Mouse (Mus musculus): ENCODE data around the gene Chst14. TPM values are rescaled to one million over a fixed set of nuclear protein-coding genes. Genes with fewer than 3 reads are reported as not detected.

Chst14 gene
- polyA plus RNA-seq, 1 experiment, result 21.3 TPM

DNA sequence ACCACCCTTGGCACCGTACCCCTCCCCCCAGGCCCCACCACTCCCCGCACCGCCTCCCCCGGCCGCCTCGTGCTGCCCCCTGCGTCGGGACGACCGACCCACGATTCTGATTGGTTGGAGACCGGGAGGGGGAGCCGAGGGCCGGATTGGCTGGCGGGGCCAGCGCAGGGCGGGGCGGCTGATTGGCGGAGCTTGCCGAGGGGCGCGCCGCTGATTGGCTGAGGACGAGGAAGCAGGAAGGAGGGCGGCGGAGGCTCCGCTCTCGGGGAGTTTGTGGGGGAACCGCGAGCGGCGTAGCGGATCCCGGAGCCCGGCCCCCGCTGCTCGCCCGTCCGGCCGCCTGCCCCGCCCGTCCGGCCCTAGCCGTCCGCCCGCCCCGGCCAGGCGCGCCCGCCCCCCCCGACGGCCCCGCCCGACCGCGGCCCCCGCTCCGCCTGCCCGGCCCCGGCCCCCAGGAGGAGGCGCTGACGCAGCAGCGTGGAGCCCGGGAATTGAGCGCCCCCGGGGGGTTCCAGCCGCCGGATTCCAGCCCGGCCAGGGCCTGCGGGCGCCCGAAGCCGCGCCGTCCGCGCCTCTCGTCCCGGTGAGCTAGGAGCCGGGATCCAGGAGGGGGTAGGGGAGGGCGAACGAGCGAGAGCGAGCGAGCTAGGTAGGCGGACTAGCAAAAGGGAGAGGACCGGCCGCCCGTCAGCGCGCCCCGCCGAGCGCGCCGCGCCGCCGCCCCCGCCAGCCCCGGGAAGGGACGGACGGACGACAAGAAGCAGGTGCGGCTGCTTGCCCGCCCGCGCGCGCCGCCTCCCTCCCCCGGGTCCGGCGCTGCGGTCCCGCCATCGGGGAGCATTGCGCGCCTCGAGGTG, 24.9 kb upstream of the Chst14 start:
- Histone ChIP-seq H3K79me2 (ENCODE audit: control insufficient read depth, insufficient read depth) (peaks cover 45% of the 10 kb centered on the region), H3K4me3 (ENCODE audit: insufficient read depth, poor library complexity, severe bottlenecking) (peak overlapping the region; percentile 75), H3K79me3 (ENCODE audit: low read depth) (peaks cover 4% of the 10 kb centered on the region), H3K36me3 (ENCODE audit: control insufficient read depth, insufficient read depth) (no peaks in the 10 kb centered on the region), H3ac (ENCODE audit: control insufficient read depth, insufficient read length, low read depth) (peak overlapping the region; percentile 89), H3K27me3 (ENCODE audit: control insufficient read depth, insufficient read depth, insufficient read length) (peaks cover 26% of the 10 kb centered on the region)
- TF ChIP-seq USF1 (IDR thresholded peaks at IDR 0.05; ENCODE audit: low read depth) (no peak), MAX (IDR thresholded peaks at IDR 0.05) (no peak), CTCF (IDR thresholded peaks at IDR 0.05; ENCODE audit: control insufficient read depth, insufficient read depth, insufficient read length) (no peak), FOSL1 (IDR thresholded peaks at IDR 0.05; ENCODE audit: insufficient read depth, low read length, poor library complexity, severe bottlenecking) (no peak), CEBPB (IDR thresholded peaks at IDR 0.05; ENCODE audit: low read depth) (no peak), MYOD1 (IDR thresholded peaks at IDR 0.05; ENCODE audit: control insufficient read depth, insufficient read length, low read depth) (no peak), MYOG (IDR thresholded peaks at IDR 0.05; ENCODE audit: control insufficient read depth, extremely low read depth, insufficient read length) (no peak)

DNA sequence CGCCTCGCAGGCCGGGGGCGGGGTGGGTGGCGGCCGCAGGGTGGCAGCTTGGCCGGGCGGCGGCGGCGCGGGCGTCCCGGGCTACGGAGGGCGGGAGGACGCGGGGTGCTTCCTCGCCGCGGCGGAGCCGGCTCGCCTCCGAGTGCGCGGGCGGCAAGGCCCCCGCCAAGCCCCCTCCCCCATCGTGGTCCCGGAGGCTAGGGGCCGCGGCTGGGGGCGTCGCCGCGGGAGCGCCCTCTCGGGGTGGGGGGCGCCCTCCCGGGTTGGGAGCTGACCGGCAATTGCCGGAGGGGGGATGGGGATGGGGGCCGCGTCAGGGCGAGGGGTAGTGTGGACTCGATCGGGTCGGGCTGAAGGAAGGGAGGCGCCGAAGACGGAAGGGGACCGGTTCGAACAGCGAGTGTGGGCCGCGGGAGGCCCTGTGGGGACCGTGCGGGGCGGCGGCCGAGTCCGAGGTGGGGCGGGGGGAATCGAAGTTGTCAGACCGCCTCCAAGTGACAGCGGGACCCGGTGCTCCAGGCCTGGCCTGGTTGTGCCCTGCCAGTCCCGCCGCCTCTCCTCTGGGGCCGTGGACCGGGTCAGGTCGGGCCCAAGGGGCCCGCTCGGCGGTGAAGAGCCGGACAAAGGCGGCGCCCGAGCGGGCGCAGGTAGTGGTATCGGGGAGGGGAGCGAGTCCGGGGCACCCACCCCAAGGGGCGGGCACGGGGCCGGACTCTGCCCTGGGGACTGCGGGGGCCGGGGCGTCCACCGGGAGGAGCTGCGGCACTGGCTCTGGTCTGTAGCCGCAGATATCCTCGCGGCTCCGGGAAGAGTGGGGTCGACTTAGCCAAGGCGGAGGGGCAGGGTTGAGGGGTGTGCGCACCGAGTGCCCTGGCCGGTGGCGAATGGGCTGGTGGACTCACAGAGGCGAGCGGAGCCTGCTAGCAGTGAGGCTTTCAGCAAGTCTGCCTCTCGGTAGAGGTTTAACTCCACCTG, 24.0 kb upstream of the Chst14 start:
- H3K36me3 ChIP-seq (ENCODE audit: control insufficient read depth, insufficient read depth), result no peaks in the 10 kb centered on the region
- H3K27me3 ChIP-seq (ENCODE audit: control insufficient read depth, insufficient read depth, insufficient read length), result peaks cover 17% of the 10 kb centered on the region
- H3ac ChIP-seq (ENCODE audit: control insufficient read depth, insufficient read length, low read depth), result peak overlapping the region; percentile 89
- H3K79me3 ChIP-seq (ENCODE audit: low read depth), result peaks cover 6% of the 10 kb centered on the region
- TF ChIP-seq CEBPB (IDR thresholded peaks at IDR 0.05; ENCODE audit: low read depth) (no peak), MAX (IDR thresholded peaks at IDR 0.05) (no peak), MYOG (IDR thresholded peaks at IDR 0.05; ENCODE audit: control insufficient read depth, extremely low read depth, insufficient read length) (no peak), CTCF (IDR thresholded peaks at IDR 0.05; ENCODE audit: control insufficient read depth, insufficient read depth, insufficient read length) (peak; percentile 54), USF1 (IDR thresholded peaks at IDR 0.05; ENCODE audit: low read depth) (no peak)
- peak overlapping the region; percentile 75 for H3K4me3 ChIP-seq (ENCODE audit: insufficient read depth, poor library complexity, severe bottlenecking)
- H3K79me2 ChIP-seq (ENCODE audit: control insufficient read depth, insufficient read depth), result peaks cover 54% of the 10 kb centered on the region

DNA sequence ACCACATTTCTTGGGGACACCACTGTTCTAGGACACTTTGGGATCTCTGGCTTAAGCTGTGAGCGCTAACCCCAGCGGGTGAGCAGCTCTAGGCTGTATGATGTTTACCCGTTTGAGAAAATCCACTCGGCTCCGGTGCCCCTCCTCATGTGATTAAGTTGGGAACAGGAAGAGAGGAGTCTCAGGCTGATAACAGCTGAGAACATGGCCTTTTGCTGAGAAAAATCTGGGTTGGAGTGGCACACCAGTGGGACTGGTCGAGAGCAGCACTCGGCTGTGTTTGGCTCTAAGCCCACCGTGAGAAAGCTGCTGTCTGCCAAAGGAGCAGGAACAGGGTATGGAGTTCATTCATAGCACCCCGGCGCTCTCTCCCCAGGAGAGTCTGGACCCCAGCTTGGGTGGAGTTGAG, 23.0 kb upstream of the Chst14 start:
- peaks cover 8% of the 10 kb centered on the region for H3K79me3 ChIP-seq (ENCODE audit: low read depth)
- no peaks in the 10 kb centered on the region for H3K36me3 ChIP-seq (ENCODE audit: control insufficient read depth, insufficient read depth)
- TF ChIP-seq MAX (IDR thresholded peaks at IDR 0.05) (no peak), MYOD1 (IDR thresholded peaks at IDR 0.05; ENCODE audit: control insufficient read depth, insufficient read length, low read depth) (no peak), CTCF (IDR thresholded peaks at IDR 0.05; ENCODE audit: control insufficient read depth, insufficient read depth, insufficient read length) (no peak)
- H3K79me2 ChIP-seq (ENCODE audit: control insufficient read depth, insufficient read depth), result peaks cover 61% of the 10 kb centered on the region
- H3ac ChIP-seq (ENCODE audit: control insufficient read depth, insufficient read length, low read depth), result no peak overlapping the region
- no peak overlapping the region for H3K4me3 ChIP-seq (ENCODE audit: insufficient read depth, poor library complexity, severe bottlenecking)
- H3K27me3 ChIP-seq (ENCODE audit: control insufficient read depth, insufficient read depth, insufficient read length), result peaks cover 7% of the 10 kb centered on the region

DNA sequence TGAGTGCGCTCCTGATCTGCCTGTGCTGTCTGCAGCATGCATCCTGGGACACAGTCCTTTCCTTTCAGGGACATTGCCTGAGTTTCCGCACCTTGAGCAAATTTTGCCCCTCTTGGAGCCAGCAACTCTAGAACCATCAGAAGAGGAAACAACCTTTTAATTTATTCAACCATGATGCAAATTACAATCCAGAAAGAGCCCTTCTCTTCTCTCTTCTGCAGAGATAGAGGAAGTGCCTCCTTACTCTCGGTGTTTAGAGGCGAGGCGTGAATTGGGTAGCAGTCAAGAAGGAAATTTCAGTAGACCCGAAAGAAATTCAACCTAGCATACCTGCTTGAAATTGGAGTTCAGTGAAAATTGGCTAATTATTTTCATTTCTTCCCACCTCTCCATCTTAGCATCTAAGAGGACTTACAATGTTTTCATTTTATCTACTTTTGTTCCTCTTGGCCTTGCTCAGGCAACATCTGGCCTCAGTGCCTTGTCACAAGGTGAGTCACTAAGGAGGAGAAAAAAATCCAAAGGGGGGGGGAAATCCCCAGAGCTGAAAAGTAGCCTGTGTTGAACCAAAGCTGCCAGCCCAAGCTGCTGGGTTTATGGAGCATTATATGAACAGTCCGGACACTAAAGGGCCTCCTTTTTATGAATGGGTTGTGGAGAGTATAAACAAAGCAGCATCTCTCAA, 20.7 kb upstream of the Chst14 start:
- peaks cover 78% of the 10 kb centered on the region for H3K79me2 ChIP-seq (ENCODE audit: control insufficient read depth, insufficient read depth)
- no peak overlapping the region for H3ac ChIP-seq (ENCODE audit: control insufficient read depth, insufficient read length, low read depth)
- no peak overlapping the region for H3K4me3 ChIP-seq (ENCODE audit: insufficient read depth, poor library complexity, severe bottlenecking)
- no peaks in the 10 kb centered on the region for H3K36me3 ChIP-seq (ENCODE audit: control insufficient read depth, insufficient read depth)
- no peaks in the 10 kb centered on the region for H3K27me3 ChIP-seq (ENCODE audit: control insufficient read depth, insufficient read depth, insufficient read length)
- TF ChIP-seq CEBPB (IDR thresholded peaks at IDR 0.05; ENCODE audit: low read depth) (no peak), MYOG (IDR thresholded peaks at IDR 0.05; ENCODE audit: control insufficient read depth, extremely low read depth, insufficient read length) (no peak), MYOD1 (IDR thresholded peaks at IDR 0.05; ENCODE audit: control insufficient read depth, insufficient read length, low read depth) (no peak), MAX (IDR thresholded peaks at IDR 0.05) (no peak), CTCF (IDR thresholded peaks at IDR 0.05; ENCODE audit: control insufficient read depth, insufficient read depth, insufficient read length) (no peak), FOSL1 (IDR thresholded peaks at IDR 0.05; ENCODE audit: insufficient read depth, low read length, poor library complexity, severe bottlenecking) (no peak), USF1 (IDR thresholded peaks at IDR 0.05; ENCODE audit: low read depth) (no peak)
- H3K79me3 ChIP-seq (ENCODE audit: low read depth), result peaks cover 9% of the 10 kb centered on the region

DNA sequence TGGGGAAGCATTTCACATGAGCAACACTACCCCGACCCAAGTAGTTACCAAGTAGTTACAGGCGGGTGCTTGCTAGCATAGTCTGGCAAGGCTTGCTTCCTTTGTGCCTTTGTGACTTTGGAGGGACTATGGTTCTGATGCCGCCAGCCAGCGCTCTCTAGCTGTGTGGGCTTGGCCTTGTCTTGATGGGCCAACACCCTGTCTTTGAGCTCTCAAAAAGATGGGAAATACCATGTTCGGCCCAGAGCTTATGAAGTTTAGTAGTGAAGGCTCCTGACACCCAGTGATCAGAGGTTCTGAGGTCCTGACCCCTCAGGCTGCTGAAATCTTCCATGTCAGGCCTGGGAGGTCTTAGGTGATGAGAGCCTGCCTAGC, 20.2 kb upstream of the Chst14 start:
- Histone ChIP-seq H3K79me2 (ENCODE audit: control insufficient read depth, insufficient read depth) (peaks cover 83% of the 10 kb centered on the region), H3K4me3 (ENCODE audit: insufficient read depth, poor library complexity, severe bottlenecking) (no peak overlapping the region), H3K27me3 (ENCODE audit: control insufficient read depth, insufficient read depth, insufficient read length) (no peaks in the 10 kb centered on the region), H3K36me3 (ENCODE audit: control insufficient read depth, insufficient read depth) (no peaks in the 10 kb centered on the region), H3K79me3 (ENCODE audit: low read depth) (peaks cover 10% of the 10 kb centered on the region), H3ac (ENCODE audit: control insufficient read depth, insufficient read length, low read depth) (no peak overlapping the region)
- TF ChIP-seq CTCF (IDR thresholded peaks at IDR 0.05; ENCODE audit: control insufficient read depth, insufficient read depth, insufficient read length), result no peak
- no peak for TF ChIP-seq MYOD1 (IDR thresholded peaks at IDR 0.05; ENCODE audit: control insufficient read depth, insufficient read length, low read depth)
- no peak for TF ChIP-seq USF1 (IDR thresholded peaks at IDR 0.05; ENCODE audit: low read depth)
- TF ChIP-seq MYOG (IDR thresholded peaks at IDR 0.05; ENCODE audit: control insufficient read depth, extremely low read depth, insufficient read length), result no peak
- TF ChIP-seq CEBPB (IDR thresholded peaks at IDR 0.05; ENCODE audit: low read depth), result no peak
- TF ChIP-seq MAX (IDR thresholded peaks at IDR 0.05), result no peak
- TF ChIP-seq FOSL1 (IDR thresholded peaks at IDR 0.05; ENCODE audit: insufficient read depth, low read length, poor library complexity, severe bottlenecking), result no peak
